8 mouse cellular contexts compared by ENCODE assay signal in genomic region chr11:100759611-100760233, GRCm38 (mm10). TPM values are rescaled to one million over a fixed set of nuclear protein-coding genes. Genes with fewer than 3 reads are reported as not detected.
DNase-seq lines count a peak whose midpoint lies in the region; ATAC-seq lines count a peak whose summit lies in the region.

Kcnh4 (minus strand) TSS chr11:100759942.

- peak within 1 kb of the TSS; percentile 30 for H3K4me3 ChIP-seq in heart, embryonic 15.5 days
- H3K4me3 ChIP-seq in liver, embryonic 16.5 days (ENCODE audit: low read depth, low read length), result peak within 1 kb of the TSS; percentile 47
- peak within 1 kb of the TSS; percentile 43 for H3K4me3 ChIP-seq in neural tube, embryonic 12.5 days

- no peaks in the 10 kb centered on the region for H3K36me3 ChIP-seq in heart, embryonic 15.5 days
- H3K36me3 ChIP-seq in liver, embryonic 16.5 days (ENCODE audit: control insufficient read depth, insufficient read depth), result no peaks in the 10 kb centered on the region
- H3K36me3 ChIP-seq in neural tube, embryonic 12.5 days, result peaks cover 4% of the 10 kb centered on the region

- no peaks in the 10 kb centered on the region for H3K9me3 ChIP-seq in heart, embryonic 15.5 days (replicated peaks)
- H3K9me3 ChIP-seq in liver, embryonic 16.5 days (replicated peaks; ENCODE audit: control insufficient read depth, low read length), result no peaks in the 10 kb centered on the region
- H3K9me3 ChIP-seq in neural tube, embryonic 12.5 days, result no peaks in the 10 kb centered on the region

- H3K27me3 ChIP-seq in heart, embryonic 15.5 days, result peaks cover 56% of the 10 kb centered on the region
- peaks cover 48% of the 10 kb centered on the region for H3K27me3 ChIP-seq in liver, embryonic 16.5 days (ENCODE audit: control insufficient read depth, insufficient read depth, low read depth, low read length)
- peaks cover 35% of the 10 kb centered on the region for H3K27me3 ChIP-seq in neural tube, embryonic 12.5 days (replicated peaks)

- WGBS in heart, embryonic 15.5 days, result under 1% methylated on average over 51 of the region's 51 CpGs
- WGBS in liver, embryonic 16.5 days (ENCODE audit: insufficient replicate concordance), result under 1% methylated on average over 49 of the region's 51 CpGs
- WGBS in neural tube, embryonic 12.5 days, result under 1% methylated on average over 50 of the region's 51 CpGs

- H3K4me2 ChIP-seq in heart, embryonic 15.5 days, result peak within 1 kb of the TSS; percentile 54
- H3K4me2 ChIP-seq in liver, embryonic 16.5 days (ENCODE audit: low read depth, low read length), result peak within 1 kb of the TSS; percentile 63
- H3K4me2 ChIP-seq in neural tube, embryonic 12.5 days (replicated peaks), result peak within 1 kb of the TSS; percentile 81

- peaks cover 14% of the 10 kb centered on the region for H3K4me1 ChIP-seq in heart, embryonic 15.5 days (replicated peaks)
- H3K4me1 ChIP-seq in liver, embryonic 16.5 days (ENCODE audit: control insufficient read depth, low read depth, low read length), result peaks cover 16% of the 10 kb centered on the region
- peaks cover 14% of the 10 kb centered on the region for H3K4me1 ChIP-seq in neural tube, embryonic 12.5 days

- H3K9ac ChIP-seq in heart, embryonic 15.5 days, result no peak within 1 kb of the TSS
- H3K9ac ChIP-seq in liver, embryonic 16.5 days (ENCODE audit: low read depth, low read length), result no peak within 1 kb of the TSS
- H3K9ac ChIP-seq in neural tube, embryonic 12.5 days, result peak within 1 kb of the TSS; percentile 61

- H3K27ac ChIP-seq in heart, embryonic 15.5 days, result no peak within 1 kb of the TSS
- H3K27ac ChIP-seq in liver, embryonic 16.5 days (ENCODE audit: low read length), result no peak within 1 kb of the TSS
- H3K27ac ChIP-seq in neural tube, embryonic 12.5 days, result no peak within 1 kb of the TSS

- peak; percentile 22 to 55 for DNase-seq in heart, adult 18-20 months
- no peak for DNase-seq in heart, adult 9 months (ENCODE audit: low spot score in 2 of 2)
- DNase-seq in embryo, embryonic 10.5 days (ENCODE audit: low spot score), result peak; percentile 58
- peak; percentile 89 to 92 for DNase-seq in layer of hippocampus, adult 18-20 months (ENCODE audit: low spot score in 2 of 2)
- DNase-seq in testis, postnatal 10 days (ENCODE audit: low spot score), result peak; percentile 75

- no peak; the same call in 1 of the 2 replicates for ATAC-seq in heart, embryonic 15.5 days (replicated peaks; ENCODE audit: insufficient number of reproducible peaks, insufficient read depth, low FRiP score, low read depth)
- ATAC-seq in liver, embryonic 16.5 days (ENCODE audit: low read depth), result peak; percentile 50
- ATAC-seq in neural tube, embryonic 12.5 days (ENCODE audit: low FRiP score, low read depth), result peak; percentile 36; the same call in 1 of the 2 replicates

RNA-seq across cellular contexts. Expression of gene Kcnh4, which starts in this region (rescaled TPM):
- total RNA-seq in heart, adult 18-20 months (2021), result not detected
- 0.10 TPM in 1 of 2 replicates, not detected in the other for polyA plus RNA-seq in heart, embryonic 15.5 days (2015; fragmentation: Nextera tagmentation; extraction: Ambion mirVana)
- 1 to 10 TPM; 2.0 to 2.1 TPM for total RNA-seq in layer of hippocampus, adult 18-20 months (2021)
- polyA plus RNA-seq in liver, embryonic 16.5 days (2015; fragmentation: Nextera tagmentation; extraction: Ambion mirVana), result not detected in 2 replicates
- polyA plus RNA-seq in neural tube, embryonic 12.5 days (2016; fragmentation: Nextera tagmentation; extraction: Ambion mirVana), result 4.4 and 4.5 TPM in 2 replicates

Comparison
In these comparisons a context has a peak if more than half of its experiments do, and no peak if none do; other contexts are left out.
1. Peak in DNase-seq in heart, adult 18-20 months; RNA of the gene not detected or under 1 TPM.
2. Peak in ATAC-seq, H3K4me3 ChIP-seq and H3K4me2 ChIP-seq in liver, embryonic 16.5 days; RNA of the gene not detected or under 1 TPM.
3. DNase-seq: peak in embryo, embryonic 10.5 days (single experiment), layer of hippocampus, adult 18-20 months (2 of 2) and testis, postnatal 10 days (single experiment); none in heart, adult 9 months (0 of 2).
4. Peak in every context shown above with its lines, with median percentiles within 50 percentile points of each other: H3K4me2 ChIP-seq and H3K4me3 ChIP-seq.